Mouse (Mus musculus) heart, adult 2 months (tissue): ENCODE measurements around the gene Elk4.

ENCODE experiments used
- CTCF ChIP-seq: fragments of 200-600 bp; IDR thresholded peaks from 2 replicates; pipeline ENCODE4 v1.8.1; 2022; ENCODE audit warnings: antibody characterized with exemption, mild to moderate bottlenecking, moderate library complexity
- POLR2A ChIP-seq: fragments of 200-500 bp; IDR thresholded peaks from 2 replicates; pipeline ENCODE4 v1.6.1; 2011; ENCODE audit warnings: mild to moderate bottlenecking, low read depth, low read length, control low read depth; ENCODE audit not compliant: insufficient read depth

- no peak for TF ChIP-seq POLR2A
- no peak for TF ChIP-seq CTCF
Observed at GRCm38 (mm10) chr1:132008881-132009644, 1.7 kb downstream of the Elk4 start.
